Mouse (Mus musculus) hindbrain, embryonic 16.5 days (tissue): ENCODE measurements around the gene Cuta. TPM values are rescaled to one million over a fixed set of nuclear protein-coding genes. Genes with fewer than 3 reads are reported as not detected.

Experiments used
- ATAC-seq: fragments of 200-750 bp; cut with Nextera tagmentation; 2 replicates; pipeline ENCODE4 v1.8.0; 2017; ENCODE audit warnings: moderate TSS enrichment, moderate library complexity
- H3K27ac ChIP-seq: fragments of 300-500 bp; sonication (generic); 2 replicates; pipeline ENCODE4 v1.5.1; 2014; ENCODE audit warnings: low read depth, mild to moderate bottlenecking, control low read depth, low read length, moderate library complexity
- H3K27me3 ChIP-seq: fragments of 300-500 bp; sonication (generic); replicated peaks from 2 replicates; pipeline ENCODE4 v1.6.1; 2014; ENCODE audit warnings: low read length; ENCODE audit not compliant: control insufficient read depth, insufficient read depth
- H3K36me3 ChIP-seq: fragments of 300-500 bp; sonication (generic); 2 replicates; pipeline ENCODE4 v1.6.1; 2014; ENCODE audit warnings: mild to moderate bottlenecking, low read length, moderate library complexity, mixed read lengths; ENCODE audit not compliant: control insufficient read depth, insufficient read depth
- H3K4me1 ChIP-seq: fragments of 300-500 bp; sonication (generic); 2 replicates; pipeline ENCODE4 v1.6.1; 2014; ENCODE audit warnings: low read depth, low read length; ENCODE audit not compliant: control insufficient read depth, insufficient read depth
- H3K4me2 ChIP-seq: fragments of 300-500 bp; sonication (generic); 2 replicates; pipeline ENCODE4 v1.6.1; 2014; ENCODE audit warnings: mild to moderate bottlenecking, low read length, control low read depth, moderate library complexity
- H3K4me3 ChIP-seq: fragments of 300-500 bp; sonication (generic); 2 replicates; pipeline ENCODE4 v1.5.1; 2014; ENCODE audit warnings: mild to moderate bottlenecking, low read length, control low read depth, moderate library complexity
- H3K9ac ChIP-seq: fragments of 300-500 bp; sonication (generic); 2 replicates; pipeline ENCODE4 v1.6.1; 2014; ENCODE audit warnings: low read depth, mild to moderate bottlenecking, control low read depth, low read length, moderate library complexity
- H3K9me3 ChIP-seq: fragments of 300-500 bp; sonication (generic); 2 replicates; pipeline ENCODE4 v1.6.1; 2014; ENCODE audit warnings: mild to moderate bottlenecking, low read length, moderate library complexity; ENCODE audit not compliant: control insufficient read depth
- WGBS: fragments of 180-500 bp; shearing (Covaris S2); extraction: QIAGEN DNeasy Blood & Tissue Kit; methylation state at CpG from one replicate; pipeline ENCODE4 v1.1.7; 2014; 5-methylcytosine and 5-hydroxymethylcytosine counted together
- polyA plus RNA-seq: library from polyadenylated mRNA; unstranded; fragments of >200 nt; fragmentation: Nextera tagmentation; extraction: Ambion mirVana; gene quantifications from 2 replicates; pipeline ENCODE4 v1.2.1, GENCODE M21; 2015

The Cuta gene
- polyA plus RNA-seq, 1 experiment from 2014 or later = 140 TPM

- Histone ChIP-seq H3K36me3 (peaks cover 63% of the 10 kb centered on the region), H3K9me3 (no peaks in the 10 kb centered on the region)
- WGBS = 97% methylated on average over 4 of the region's 4 CpGs
Observed at GRCm38 (mm10) chr17:26959815-26960214, 20.4 kb upstream of the Cuta start.

GRCm38 (mm10) chr17:26958880-26959279 lies 19.5 kb upstream of the Cuta start:
- Histone ChIP-seq H3K9ac (no peak overlapping the region), H3K4me3 (no peak overlapping the region), H3K4me2 (no peak overlapping the region), H3K4me1 (peaks cover 1% of the 10 kb centered on the region; the same call in 1 of the 2 replicates), H3K9me3 (no peaks in the 10 kb centered on the region), H3K27ac (no peak overlapping the region), H3K36me3 (peaks cover 60% of the 10 kb centered on the region), H3K27me3 (no peaks in the 10 kb centered on the region)
- no peak for ATAC-seq
- 76% methylated on average over 4 of the region's 5 CpGs for WGBS

More at GRCm38 (mm10) chr17:26959815-26960214, 20.4 kb upstream of the Cuta start:
- H3K9ac ChIP-seq = no peak overlapping the region
- ATAC-seq = no peak
- H3K27me3 ChIP-seq = no peaks in the 10 kb centered on the region
- H3K4me2 ChIP-seq = no peak overlapping the region
- H3K4me3 ChIP-seq = no peak overlapping the region
- H3K4me1 ChIP-seq = no peaks in the 10 kb centered on the region
- H3K27ac ChIP-seq = no peak overlapping the region

- H3K27me3 ChIP-seq = no peaks in the 10 kb centered on the region
- 92% methylated on average over 5 of the region's 5 CpGs for WGBS
- H3K4me1 ChIP-seq = peaks cover 11% of the 10 kb centered on the region
- H3K9ac ChIP-seq = no peak overlapping the region
- ATAC-seq = no peak
- peaks cover 57% of the 10 kb centered on the region for H3K36me3 ChIP-seq
- no peaks in the 10 kb centered on the region for H3K9me3 ChIP-seq
- no peak overlapping the region for H3K4me3 ChIP-seq
- H3K4me2 ChIP-seq = no peak overlapping the region
- H3K27ac ChIP-seq = no peak overlapping the region
Observed at GRCm38 (mm10) chr17:26957872-26958271, 18.5 kb upstream of the Cuta start.

- 95% methylated on average over 18 of the region's 18 CpGs for WGBS
Observed at GRCm38 (mm10) chr17:26956895-26957294, 17.5 kb upstream of the Cuta start.

GRCm38 (mm10) chr17:26956309-26956708 lies 16.9 kb upstream of the Cuta start:
- peaks cover 41% of the 10 kb centered on the region for H3K36me3 ChIP-seq
- H3K4me1 ChIP-seq = peaks cover 25% of the 10 kb centered on the region
- no peak overlapping the region for H3K9ac ChIP-seq
- WGBS = 85% methylated on average over 5 of the region's 5 CpGs
- ATAC-seq = no peak
- H3K27me3 ChIP-seq = no peaks in the 10 kb centered on the region
- no peak overlapping the region for H3K27ac ChIP-seq
- H3K4me3 ChIP-seq = no peak overlapping the region
- H3K9me3 ChIP-seq = no peaks in the 10 kb centered on the region
- H3K4me2 ChIP-seq = no peak overlapping the region

More at GRCm38 (mm10) chr17:26956895-26957294, 17.5 kb upstream of the Cuta start:
- H3K27ac ChIP-seq = no peak overlapping the region
- no peak overlapping the region for H3K4me2 ChIP-seq
- no peaks in the 10 kb centered on the region for H3K9me3 ChIP-seq
- H3K36me3 ChIP-seq = peaks cover 47% of the 10 kb centered on the region
- H3K27me3 ChIP-seq = no peaks in the 10 kb centered on the region
- no peak overlapping the region for H3K9ac ChIP-seq
- ATAC-seq = no peak
- H3K4me1 ChIP-seq = peaks cover 20% of the 10 kb centered on the region
- no peak overlapping the region for H3K4me3 ChIP-seq

GRCm38 (mm10) chr17:26953726-26954125 lies 14.4 kb upstream of the Cuta start:
- H3K27ac ChIP-seq = no peak overlapping the region
- no peaks in the 10 kb centered on the region for H3K27me3 ChIP-seq
- H3K4me2 ChIP-seq = peak overlapping the region; percentile 85
- no peak for ATAC-seq
- WGBS = 17% methylated on average over 12 of the region's 16 CpGs
- no peak overlapping the region for H3K4me3 ChIP-seq
- no peaks in the 10 kb centered on the region for H3K9me3 ChIP-seq
- H3K4me1 ChIP-seq = peaks cover 46% of the 10 kb centered on the region
- peaks cover 28% of the 10 kb centered on the region for H3K36me3 ChIP-seq
- no peak overlapping the region for H3K9ac ChIP-seq

- H3K4me2 ChIP-seq = peak overlapping the region; percentile 85
- H3K4me3 ChIP-seq = no peak overlapping the region; the same call in 1 of the 2 replicates
- peaks cover 46% of the 10 kb centered on the region for H3K4me1 ChIP-seq
- no peaks in the 10 kb centered on the region for H3K27me3 ChIP-seq
- peaks cover 23% of the 10 kb centered on the region for H3K36me3 ChIP-seq
- no peak for ATAC-seq
- no peak overlapping the region for H3K27ac ChIP-seq
- 25% methylated on average over 6 of the region's 6 CpGs for WGBS
- no peaks in the 10 kb centered on the region for H3K9me3 ChIP-seq
- peak overlapping the region; percentile 47 for H3K9ac ChIP-seq
Observed at GRCm38 (mm10) chr17:26953201-26953600, 13.8 kb upstream of the Cuta start.

- Histone ChIP-seq H3K4me3 (peak overlapping the region; percentile 30), H3K36me3 (peaks cover 15% of the 10 kb centered on the region), H3K27ac (peak overlapping the region; percentile 1; the same call in 1 of the 2 replicates), H3K27me3 (no peaks in the 10 kb centered on the region), H3K9me3 (no peaks in the 10 kb centered on the region), H3K4me2 (peak overlapping the region; percentile 85), H3K4me1 (peaks cover 52% of the 10 kb centered on the region), H3K9ac (peak overlapping the region; percentile 64)
- peak; percentile 24; the same call in 1 of the 2 replicates for ATAC-seq
- 5% methylated on average over 22 of the region's 23 CpGs for WGBS
Observed at GRCm38 (mm10) chr17:26951952-26952877, 12.8 kb upstream of the Cuta start.

- ATAC-seq = peak; percentile 60
- Histone ChIP-seq H3K4me2 (peak overlapping the region; percentile 85), H3K27ac (peak overlapping the region; percentile 64), H3K9me3 (no peaks in the 10 kb centered on the region), H3K27me3 (no peaks in the 10 kb centered on the region), H3K36me3 (peaks cover 9% of the 10 kb centered on the region), H3K4me1 (peaks cover 61% of the 10 kb centered on the region), H3K4me3 (peak overlapping the region; percentile 30), H3K9ac (peak overlapping the region; percentile 64)
- 0% methylated on average over 10 of the region's 11 CpGs for WGBS
Observed at GRCm38 (mm10) chr17:26951406-26951805, 12.0 kb upstream of the Cuta start.
